Mouse (Mus musculus): ENCODE measurements around the gene Wrb.
A peak's percentile ranks its signal among the peaks of the same experiment; 100 is the strongest.

The Wrb gene

DNA sequence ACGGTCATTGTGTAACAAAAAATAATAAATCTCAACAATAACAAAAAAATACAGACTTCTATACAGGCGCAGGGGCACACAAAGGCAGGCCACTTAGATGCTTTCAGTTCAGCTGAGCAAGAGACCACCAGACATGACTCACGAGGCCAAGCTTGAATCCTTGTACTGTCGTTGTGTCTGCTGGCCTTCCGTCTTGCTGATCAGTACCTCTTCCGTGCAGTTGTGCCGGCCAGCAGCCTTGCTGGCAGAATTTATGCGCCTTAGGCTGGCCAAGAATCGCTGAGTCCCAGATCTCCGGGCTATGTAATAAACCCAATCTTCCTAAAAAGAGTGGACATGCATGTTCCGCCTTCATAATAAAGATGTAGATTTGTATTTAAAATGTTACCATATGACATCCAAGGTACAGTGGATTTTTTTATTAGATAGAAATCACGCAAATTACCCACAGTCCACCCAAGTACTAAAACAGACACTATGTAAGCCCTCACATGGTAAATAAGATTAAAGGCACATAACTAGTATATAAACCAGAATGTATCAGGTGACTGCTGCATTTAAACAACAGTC is 13.4 kb downstream of the Wrb start:
- DNase-seq (ENCODE audit: low spot score in 2 of 2): no peak

DNA sequence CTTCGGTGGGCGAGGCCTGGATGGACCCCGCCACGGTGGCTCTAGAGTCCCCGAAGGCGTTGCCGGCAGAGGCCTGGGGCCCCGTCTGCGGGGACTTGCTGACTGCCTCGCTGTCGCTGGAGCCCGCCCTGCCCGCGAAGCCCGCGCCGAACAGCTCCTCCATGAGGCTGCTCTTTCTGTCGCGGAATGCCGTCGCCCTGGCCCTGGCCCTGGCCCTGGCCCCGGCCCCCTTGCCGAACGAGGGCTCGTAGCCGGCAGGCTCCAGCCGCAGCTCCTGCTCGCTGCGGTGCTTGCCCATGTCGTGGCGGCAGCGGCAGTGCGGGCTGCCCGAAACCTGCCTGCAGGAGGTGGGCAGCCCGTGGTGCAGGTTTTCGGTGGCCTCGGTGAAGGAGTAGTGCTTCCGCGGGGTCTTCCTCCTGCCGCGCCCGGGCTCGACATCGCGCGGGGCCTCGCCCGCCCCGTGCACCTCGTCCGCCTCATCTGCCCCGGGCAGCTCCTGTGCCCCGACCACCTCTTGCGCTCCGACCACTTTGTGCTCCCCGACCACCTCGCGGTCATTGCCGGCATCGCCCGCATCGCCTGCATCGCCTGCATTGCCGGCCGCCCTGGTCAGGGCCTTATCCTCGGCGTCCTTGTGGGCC is 14.0 kb downstream of the Wrb start:
- DNase-seq (ENCODE audit: low spot score in 2 of 2): no peak

DNA sequence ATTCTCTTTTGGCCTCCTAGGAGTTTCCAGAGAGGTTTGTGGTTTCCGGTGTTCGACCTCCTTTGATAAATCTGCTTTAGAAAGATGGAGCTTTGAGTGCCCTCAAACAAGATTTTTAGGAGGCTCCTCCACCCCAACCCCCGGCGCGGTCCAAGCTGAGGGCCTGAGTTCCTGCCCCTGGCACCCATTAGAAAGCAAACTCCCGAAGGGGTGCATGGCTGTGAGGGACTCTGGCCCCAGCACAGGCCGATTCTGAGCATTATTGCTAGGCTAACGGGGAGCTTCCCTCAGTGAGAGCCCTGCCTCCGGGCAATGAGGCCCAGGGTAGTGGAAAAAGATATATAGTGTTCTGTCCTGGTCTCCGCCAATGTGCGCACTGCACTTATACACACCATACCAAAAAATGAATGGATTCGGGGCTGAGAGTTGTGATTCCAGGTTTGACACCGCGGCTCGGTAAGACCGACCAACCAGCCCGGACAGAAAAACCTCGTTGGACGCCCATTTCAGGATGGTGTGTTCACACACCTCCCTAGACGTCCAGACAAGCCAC is 14.7 kb downstream of the Wrb start:
- no peak for DNase-seq (ENCODE audit: low spot score in 2 of 2)

DNA sequence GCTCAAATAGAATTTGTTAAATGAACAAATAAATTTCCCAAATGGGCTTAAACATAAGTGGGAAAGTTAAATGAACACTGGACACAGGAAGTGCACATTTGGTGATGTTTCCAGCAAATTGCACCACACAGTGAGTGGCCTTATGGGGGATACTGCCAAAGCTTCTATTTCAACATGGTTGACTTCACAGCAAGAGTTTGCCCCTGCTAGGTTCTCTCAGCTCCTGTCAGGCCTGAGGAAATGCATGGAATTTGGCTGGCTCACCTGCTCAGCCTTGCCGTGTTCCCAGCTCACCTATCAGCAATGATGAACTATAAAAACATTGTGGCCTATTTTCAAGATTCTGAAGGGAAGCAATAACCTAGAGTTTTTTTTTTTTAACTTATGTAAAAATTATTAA is 15.7 kb downstream of the Wrb start:
- no peak for DNase-seq (ENCODE audit: low spot score in 2 of 2)

DNA sequence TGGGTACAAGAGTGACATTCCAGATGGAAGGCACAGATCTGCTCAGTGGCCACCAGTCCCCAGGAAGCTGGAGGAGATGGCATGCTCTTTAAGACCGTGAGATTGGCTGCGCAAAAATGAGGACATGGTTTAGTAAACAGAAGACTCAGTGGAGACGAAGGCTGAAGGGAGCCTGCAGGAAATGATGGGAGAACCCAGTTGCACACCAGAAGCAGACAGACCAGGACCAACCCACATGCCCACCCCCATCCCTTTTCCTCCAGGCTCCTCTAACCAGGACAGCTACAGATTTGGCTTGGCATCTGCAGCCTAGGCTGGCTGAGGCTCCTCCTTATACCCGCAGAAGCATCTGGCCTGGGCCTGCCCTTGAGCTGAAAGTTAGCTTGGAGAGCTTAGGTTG is 16.1 kb downstream of the Wrb start:
- DNase-seq (ENCODE audit: low spot score in 2 of 2): no peak

DNA sequence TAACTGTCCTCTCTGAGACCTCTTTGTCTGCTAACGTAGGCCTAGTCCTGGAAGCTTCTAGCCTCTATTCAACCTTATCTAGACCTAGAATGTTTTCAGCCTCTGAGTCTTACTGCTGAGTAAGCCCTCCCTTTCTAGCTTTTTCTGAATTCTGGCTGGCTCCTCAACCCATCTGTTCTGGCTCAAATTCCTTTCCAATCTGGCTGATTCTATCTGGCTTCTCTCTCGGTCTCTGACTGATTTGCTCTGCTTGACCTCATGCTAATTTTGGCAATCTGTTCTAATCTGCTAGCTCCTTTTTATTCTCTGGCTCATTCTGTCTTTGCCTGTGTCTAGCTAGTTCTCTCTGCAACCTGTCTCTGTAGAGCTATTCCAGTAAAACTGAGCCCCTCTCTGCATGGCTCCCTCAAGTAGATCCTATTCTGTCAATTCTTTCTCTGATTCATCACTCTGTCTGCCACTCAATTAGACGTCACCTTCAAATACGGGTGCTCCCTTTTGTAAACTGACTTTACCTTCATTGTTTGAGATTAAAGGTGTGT is 20.6 kb downstream of the Wrb start:
- DNase-seq (ENCODE audit: low spot score in 2 of 2): no peak

DNA sequence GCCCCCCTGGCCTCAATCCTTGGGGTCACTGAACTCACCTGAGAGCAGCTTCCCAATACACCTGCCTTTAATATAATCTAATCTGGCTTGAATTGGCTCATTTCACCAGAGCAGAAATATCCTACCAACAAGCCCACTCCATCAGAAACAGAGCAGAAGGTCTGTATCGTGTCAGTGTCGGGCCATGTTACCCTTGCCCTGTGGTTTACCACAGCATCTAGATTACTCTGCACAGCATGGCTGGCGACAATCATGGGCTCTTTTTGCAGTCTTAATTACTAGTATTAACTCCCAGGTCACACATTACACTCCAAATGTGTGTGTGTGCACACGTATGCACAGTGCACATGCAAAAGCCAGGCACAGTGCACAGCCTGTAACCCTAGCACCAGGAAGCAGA is 23.6 kb downstream of the Wrb start:
- DNase-seq (ENCODE audit: low spot score in 2 of 2): no peak

DNA sequence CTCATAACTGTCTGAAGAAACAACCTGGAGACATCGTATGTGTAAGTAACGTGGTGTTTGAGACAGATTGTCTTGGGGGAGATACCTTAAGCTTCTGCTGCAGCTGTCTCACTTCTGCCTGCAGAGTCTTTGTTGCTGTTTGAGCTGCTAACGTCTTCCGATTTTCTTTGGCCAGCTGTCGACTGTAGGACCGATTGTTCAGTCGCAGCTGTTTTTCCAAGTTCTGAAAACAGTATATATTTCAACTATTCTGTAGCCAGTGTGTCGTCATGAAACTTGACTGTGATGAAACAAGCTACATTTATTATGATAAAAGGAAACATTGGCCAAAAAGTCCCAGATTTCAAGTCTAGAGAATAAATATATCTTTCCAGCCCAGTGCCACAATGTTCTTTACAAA is 28.4 kb downstream of the Wrb start:
- DNase-seq (ENCODE audit: low spot score in 2 of 2): no peak

DNA sequence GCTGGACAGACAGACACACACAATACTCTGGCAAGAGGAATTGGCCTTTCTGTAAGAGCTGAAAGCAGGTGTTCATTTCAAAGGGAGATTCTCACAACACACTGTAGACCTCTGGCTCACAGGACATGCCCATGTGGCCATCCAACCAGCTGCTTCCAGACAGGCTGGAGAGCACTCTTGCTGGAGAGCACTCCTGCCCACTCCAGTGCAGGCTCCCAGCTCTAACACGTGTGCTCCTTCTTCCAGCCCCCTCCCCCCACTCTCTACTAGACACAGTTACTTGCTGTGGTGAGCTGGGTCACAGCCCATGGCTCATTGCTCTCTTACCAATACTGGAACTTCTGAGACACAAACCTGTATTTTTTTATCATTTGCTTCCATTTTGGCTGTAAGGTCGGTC is 30.2 kb downstream of the Wrb start:
- no peak for DNase-seq (ENCODE audit: low spot score in 2 of 2)

DNA sequence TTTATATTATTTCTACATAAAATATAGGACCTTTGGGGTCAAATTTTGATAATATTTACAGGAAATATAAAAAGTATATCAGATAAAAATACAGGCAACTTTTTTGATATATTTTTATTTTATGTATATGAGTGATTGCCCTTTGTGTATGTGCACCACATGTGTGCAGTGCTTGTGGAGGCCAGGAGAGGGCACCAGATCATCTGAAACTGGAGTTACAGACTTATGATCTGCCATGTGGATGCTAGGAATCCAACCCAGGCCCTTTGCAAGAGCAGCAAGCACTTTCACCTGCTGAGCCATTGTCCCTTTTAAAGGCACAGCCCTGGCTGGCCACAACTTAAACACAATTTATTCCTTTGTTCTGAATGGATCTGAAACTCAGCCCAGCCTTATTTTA is 33.9 kb downstream of the Wrb start:
- DNase-seq (ENCODE audit: low spot score in 2 of 2): no peak

DNA sequence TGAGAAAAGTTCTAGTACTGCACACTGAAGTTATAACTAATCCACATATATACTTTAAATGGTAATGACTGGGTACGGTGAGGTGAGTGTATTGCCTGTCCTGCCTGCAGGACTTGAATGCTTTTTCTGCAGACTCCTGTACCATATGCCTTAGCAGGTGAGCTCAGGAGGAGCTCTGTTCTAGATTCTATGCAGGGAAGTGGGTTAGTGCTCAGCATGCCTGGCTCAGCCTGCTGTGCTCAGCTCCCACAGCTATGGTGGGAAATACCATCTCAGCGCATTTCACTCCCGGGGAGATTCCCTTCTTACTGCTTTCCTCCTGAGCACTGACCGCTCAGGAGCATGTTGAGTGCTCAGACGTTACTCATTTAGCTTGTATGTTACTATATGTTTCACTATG is 42.4 kb downstream of the Wrb start:
- DNase-seq (ENCODE audit: low spot score in 2 of 2): no peak

DNA sequence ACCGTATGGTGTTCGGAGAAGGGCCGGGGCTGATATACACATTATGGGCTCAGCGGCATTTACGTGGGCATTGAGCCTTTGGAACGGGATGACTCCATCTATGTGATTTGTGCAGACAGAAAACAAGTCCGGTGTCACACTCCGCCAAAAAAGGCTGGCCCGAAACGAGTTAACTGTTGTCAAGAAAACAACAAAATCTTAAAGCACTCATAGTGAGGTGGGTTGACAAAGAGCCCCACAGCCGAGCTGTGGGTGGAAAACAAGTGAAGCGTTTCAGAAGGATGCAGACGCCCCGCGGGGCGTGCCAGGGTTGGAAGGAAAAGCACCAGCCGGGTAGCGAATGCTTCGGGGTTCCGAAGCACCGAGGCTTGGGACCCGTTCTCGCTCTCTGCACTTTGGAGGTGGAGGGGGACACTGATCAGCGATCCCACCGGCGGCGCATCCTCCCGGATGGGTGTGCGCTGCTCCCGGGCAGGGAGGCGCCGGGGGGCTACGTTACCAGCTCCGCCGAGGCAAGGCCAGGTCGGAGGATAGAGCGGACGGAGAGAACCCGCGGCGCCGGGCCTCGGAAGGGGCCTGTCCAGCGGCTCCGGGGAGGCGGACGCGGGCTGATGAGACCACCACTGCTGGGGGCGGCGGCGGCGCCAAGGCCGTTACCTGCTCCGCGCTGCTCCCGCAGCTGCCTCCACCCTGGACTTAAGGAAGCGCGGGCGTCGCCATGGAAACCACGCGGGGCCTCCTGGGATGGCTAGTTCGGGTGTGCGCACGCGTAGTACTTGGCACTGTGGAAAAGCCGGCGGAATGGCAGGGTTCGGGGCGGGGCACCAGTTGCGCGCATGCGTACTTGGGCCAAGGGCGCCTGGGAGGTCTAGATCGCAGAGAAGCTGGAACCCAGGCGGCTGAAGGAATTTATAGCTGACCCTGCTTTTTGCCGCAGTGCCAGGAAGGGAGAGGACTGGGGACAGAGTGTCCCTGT is 46.6 kb downstream of the Wrb start, which contains the start of gene Lca5l:
Gene Lca5l, minus strand, starts transcription at position 741 of the 976 bp plus-strand sequence.
- DNase-seq (ENCODE audit: low spot score in 2 of 2): peak; percentile 96 to 99

DNA sequence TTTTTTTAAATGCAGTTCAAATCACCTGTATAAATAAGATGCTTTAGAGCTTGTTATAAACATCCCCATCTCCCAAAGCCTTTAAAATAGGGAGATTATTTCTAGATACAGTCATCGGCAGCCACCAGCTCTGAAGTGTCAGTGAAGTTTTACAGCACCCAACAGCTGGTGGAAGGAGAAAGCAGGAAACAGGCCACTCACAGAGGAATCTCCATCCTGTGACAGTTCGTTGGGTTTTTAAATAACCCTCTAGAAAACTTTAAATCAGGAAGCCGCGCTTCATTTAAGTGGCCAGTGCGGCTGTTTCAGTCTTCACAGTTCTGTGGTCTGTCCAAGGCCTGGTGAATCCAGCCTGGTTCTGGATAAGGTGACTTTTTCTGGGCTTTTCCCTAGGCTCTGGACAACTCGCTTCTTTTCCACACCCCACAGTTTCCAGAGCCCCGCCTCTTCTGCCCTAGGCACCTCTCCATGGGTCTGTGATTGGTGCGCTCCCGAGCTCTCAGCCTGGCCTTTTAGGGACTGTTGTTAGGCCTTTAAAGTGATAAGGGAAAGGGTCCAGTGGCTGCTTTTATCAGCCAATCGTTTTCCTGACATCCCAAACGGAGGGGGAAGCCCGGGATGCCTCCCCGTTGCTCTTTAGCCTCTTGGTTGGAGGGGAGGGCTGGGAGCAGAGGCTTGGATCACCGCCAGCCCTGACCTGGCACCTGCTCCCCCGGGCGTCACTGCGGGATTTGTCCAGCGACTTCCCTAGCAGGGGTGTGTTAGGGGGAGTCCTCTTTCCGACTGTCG is 54.9 kb downstream of the Wrb start, which contains the start of gene Sh3bgr:
Gene Sh3bgr, plus strand, starts transcription at position 538 of the 789 bp plus-strand sequence.
- DNase-seq (ENCODE audit: low spot score in 2 of 2): no peak

DNA sequence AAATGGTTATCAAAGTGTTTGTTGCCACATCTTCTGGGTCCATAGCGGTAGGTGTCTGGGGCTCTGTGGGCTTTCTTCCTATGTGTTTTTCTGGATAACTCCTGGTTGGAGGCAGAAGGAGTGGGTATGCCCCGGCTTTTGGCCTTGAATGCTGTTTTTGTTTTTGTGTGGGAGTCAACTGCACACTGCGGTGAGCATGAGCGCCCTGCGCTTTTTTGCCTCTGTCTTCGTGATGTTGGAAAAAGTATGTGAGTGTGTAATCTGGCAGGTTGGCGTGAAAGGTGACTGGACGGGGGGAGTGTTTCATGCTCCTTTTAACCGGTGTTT is 55.5 kb downstream of the Wrb start:
- DNase-seq (ENCODE audit: low spot score in 2 of 2): no peak

DNA sequence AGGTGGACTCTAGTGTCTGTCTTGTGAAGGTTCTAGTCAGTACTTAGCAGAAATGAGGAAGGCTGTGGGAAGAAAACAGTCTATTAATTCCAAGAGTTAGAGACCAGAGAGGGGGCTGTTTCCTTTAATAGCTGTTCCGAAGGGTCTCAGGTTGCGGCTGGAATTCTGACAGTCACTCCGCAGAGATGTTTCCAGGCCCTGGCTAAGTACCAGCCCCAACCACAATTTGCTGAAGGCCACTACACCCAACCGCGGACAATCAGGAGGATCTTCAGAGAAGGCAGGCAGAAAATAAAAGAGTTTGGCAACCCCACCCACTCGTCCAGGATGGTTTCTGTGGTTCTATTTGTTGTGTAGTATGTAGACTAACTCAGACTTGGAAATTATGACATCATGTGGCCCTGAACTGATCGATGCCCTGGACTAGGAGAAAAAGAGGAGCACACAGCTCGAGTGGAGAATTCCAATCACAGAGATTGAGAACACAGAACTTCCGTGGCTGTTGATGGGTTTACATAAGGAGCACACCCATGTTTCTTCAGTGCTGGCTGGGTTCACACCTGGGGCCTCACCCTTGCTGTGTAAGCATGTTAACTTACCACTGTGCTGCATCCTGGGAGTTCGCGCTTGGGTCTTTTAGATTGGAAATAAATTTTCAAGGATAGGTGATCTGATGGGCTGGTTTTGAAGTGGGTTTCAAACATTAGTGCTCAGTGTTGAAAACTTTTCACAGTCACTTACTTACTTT is 56.5 kb downstream of the Wrb start:
- no peak for DNase-seq (ENCODE audit: low spot score in 2 of 2)

Measured in left cerebral cortex, adult 9 months (tissue).